Comparison of ENCODE assay signal across 8 mouse cellular contexts in the genomic region with DNA sequence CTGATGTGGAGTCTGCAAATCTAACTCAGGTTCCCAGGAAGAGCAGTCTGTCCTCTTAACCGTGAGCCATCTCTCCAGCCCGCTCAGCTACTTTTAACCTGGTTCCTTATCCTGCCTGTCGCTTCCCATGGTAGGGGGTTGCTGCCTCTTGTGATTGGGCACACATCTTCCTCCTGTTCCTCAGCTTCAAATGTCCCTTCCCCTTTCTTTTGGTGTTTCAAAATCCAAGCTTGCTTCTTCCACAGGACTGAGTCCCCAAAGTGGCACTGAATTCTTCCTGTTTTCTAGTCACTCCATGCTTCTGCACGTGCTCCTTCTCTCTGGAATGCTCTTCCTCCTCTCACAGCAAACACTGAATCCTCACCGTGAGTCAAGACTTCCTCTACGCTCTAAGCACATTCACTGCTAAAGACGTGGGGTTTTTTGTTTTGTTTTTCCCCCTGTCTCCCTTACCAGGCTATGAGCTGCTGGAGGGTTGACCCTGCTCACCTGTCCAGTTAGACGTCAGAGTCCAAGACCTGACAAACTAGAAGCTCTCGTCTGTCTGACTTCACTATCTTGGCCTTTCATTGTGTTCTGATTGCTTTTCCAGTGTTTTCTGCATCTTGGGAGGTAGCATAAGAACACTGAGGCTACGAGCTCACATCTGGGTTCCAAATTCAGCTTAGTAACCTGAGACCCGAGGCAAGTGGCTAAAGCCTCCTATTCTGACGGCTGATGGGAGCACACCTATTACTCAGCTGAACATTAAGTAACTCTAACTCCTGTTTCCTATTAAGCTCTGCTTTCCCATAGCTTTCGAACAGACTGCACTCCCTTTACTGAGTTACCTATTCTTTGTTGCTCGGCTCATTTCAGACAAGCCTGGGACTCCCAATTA. TPM values are rescaled to one million over a fixed set of nuclear protein-coding genes. Genes with fewer than 3 reads are reported as not detected.
A peak's percentile ranks its signal among the peaks of the same experiment; 100 is the strongest.
DNase-seq lines count a peak whose midpoint lies in the region; ATAC-seq and TF ChIP-seq lines count a peak whose summit lies in the region.

No protein-coding gene starts in this region.

- peaks cover 2% of the 10 kb centered on the region; the same call in 1 of the 2 replicates for H3K4me1 ChIP-seq in liver, adult 2 months (ENCODE audit: control insufficient read depth, insufficient read depth, low read length)
- H3K4me1 ChIP-seq in embryonic fibroblast, embryonic 13.5 days (ENCODE audit: control insufficient read depth, insufficient read depth, low read length) = peaks cover 9% of the 10 kb centered on the region
- no peaks in the 10 kb centered on the region for H3K4me1 ChIP-seq in intestine, postnatal 0 days (replicated peaks; ENCODE audit: control insufficient read depth, insufficient read depth, low read length)
- peaks cover 14% of the 10 kb centered on the region for H3K4me1 ChIP-seq in neural tube, embryonic 14.5 days (ENCODE audit: control insufficient read depth, insufficient read depth, low read length)

- no peak for TF ChIP-seq POLR2A in liver, adult 2 months (IDR thresholded peaks at IDR 0.05; ENCODE audit: extremely low read depth, insufficient read depth, low read length)
- TF ChIP-seq POLR2A in embryonic fibroblast, embryonic 13.5 days (IDR thresholded peaks at IDR 0.05; ENCODE audit: low read depth, low read length) = no peak

- no peaks in the 10 kb centered on the region for H3K9me3 ChIP-seq in intestine, postnatal 0 days (ENCODE audit: control insufficient read depth)
- H3K9me3 ChIP-seq in neural tube, embryonic 14.5 days (ENCODE audit: control insufficient read depth, low read length) = no peaks in the 10 kb centered on the region

- no peaks in the 10 kb centered on the region; the same call in 1 of the 2 replicates for H3K79me2 ChIP-seq in liver, adult 2 months (ENCODE audit: control insufficient read depth, insufficient read depth, low read length)

- peaks cover 11% of the 10 kb centered on the region for H3K36me3 ChIP-seq in liver, adult 2 months (ENCODE audit: control insufficient read depth, insufficient read depth, low read length)
- peaks cover 45% of the 10 kb centered on the region for H3K36me3 ChIP-seq in intestine, postnatal 0 days (ENCODE audit: control insufficient read depth, insufficient read depth)
- peaks cover 26% of the 10 kb centered on the region for H3K36me3 ChIP-seq in neural tube, embryonic 14.5 days (ENCODE audit: control insufficient read depth, insufficient read depth, low read length)

- peak overlapping the region; percentile 93 for H3K4me2 ChIP-seq in intestine, postnatal 0 days (replicated peaks; ENCODE audit: low read depth)
- peak overlapping the region; percentile 88 for H3K4me2 ChIP-seq in neural tube, embryonic 14.5 days (ENCODE audit: low read depth, low read length)

- WGBS in liver, adult 2 months = 69% methylated on average over 14 of the region's 14 CpGs
- WGBS in intestine, postnatal 0 days = 53% methylated on average over 14 of the region's 14 CpGs
- 82% methylated on average over 14 of the region's 14 CpGs for WGBS in neural tube, embryonic 14.5 days

- H3K27me3 ChIP-seq in liver, adult 2 months (ENCODE audit: control insufficient read depth, insufficient read depth, low read length) = no peaks in the 10 kb centered on the region
- no peaks in the 10 kb centered on the region for H3K27me3 ChIP-seq in intestine, postnatal 0 days (replicated peaks; ENCODE audit: control insufficient read depth, insufficient read depth, low read length)
- H3K27me3 ChIP-seq in neural tube, embryonic 14.5 days (ENCODE audit: control insufficient read depth, insufficient read depth, low read length) = no peaks in the 10 kb centered on the region

- 0 out of 2 replicates have a peak overlapping the region, but pooled peaks have one; percentile 9 for H3K27ac ChIP-seq in liver, adult 2 months (replicated peaks; ENCODE audit: insufficient read depth, low read depth, low read length)
- H3K27ac ChIP-seq in embryonic fibroblast, embryonic 13.5 days (ENCODE audit: insufficient read depth, low read length) = peak overlapping the region; percentile 91
- H3K27ac ChIP-seq in intestine, postnatal 0 days (ENCODE audit: low read depth, low read length) = no peak overlapping the region
- H3K27ac ChIP-seq in neural tube, embryonic 14.5 days (ENCODE audit: low read depth, low read length) = peak overlapping the region; percentile 86

- ATAC-seq in intestine, postnatal 0 days = no peak
- no peak for ATAC-seq in neural tube, embryonic 14.5 days (ENCODE audit: low read depth)

- TF ChIP-seq CTCF in liver, adult 2 months (IDR thresholded peaks at IDR 0.05; ENCODE audit: low read depth, low read length) = no peak
- TF ChIP-seq CTCF in embryonic fibroblast, embryonic 13.5 days (IDR thresholded peaks at IDR 0.05; ENCODE audit: borderline replicate concordance, insufficient read depth, low read length) = no peak
- no peak for TF ChIP-seq CTCF in intestine, postnatal 0 days (IDR thresholded peaks at IDR 0.05; ENCODE audit: low read depth)

- no peak overlapping the region for H3K4me3 ChIP-seq in liver, adult 2 months (ENCODE audit: insufficient read depth, low read depth, low read length)
- H3K4me3 ChIP-seq in embryonic fibroblast, embryonic 13.5 days (ENCODE audit: insufficient read depth, low read length) = peak overlapping the region; percentile 37
- peak overlapping the region; percentile 63 for H3K4me3 ChIP-seq in intestine, postnatal 0 days (ENCODE audit: low read depth, low read length)
- peak overlapping the region; percentile 64 for H3K4me3 ChIP-seq in neural tube, embryonic 14.5 days (ENCODE audit: low read depth, low read length)

- DNase-seq in liver, adult 2 months (ENCODE audit: extremely low read depth, low read depth, low spot score) = peak; percentile 22
- no peak for DNase-seq in liver
- no peak for DNase-seq in retina, embryonic 14.5 days (ENCODE audit: low spot score)
- DNase-seq in natural killer cell, adult 2 months (ENCODE audit: low spot score in 2 of 2) = no peak
- no peak for DNase-seq in thymus, postnatal 25 days

- H3K9ac ChIP-seq in liver, adult 2 months (ENCODE audit: low read depth, low read length) = no peak overlapping the region
- H3K9ac ChIP-seq in intestine, postnatal 0 days (ENCODE audit: low read depth, low read length) = no peak overlapping the region; the same call in 1 of the 2 replicates
- peak overlapping the region; percentile 62; the same call in 1 of the 2 replicates for H3K9ac ChIP-seq in neural tube, embryonic 14.5 days (replicated peaks; ENCODE audit: low read depth, low read length)

RNA-seq across cellular contexts. Expression of a gene that starts 1.7 kb away (rescaled TPM):
- 29.4 and 31.6 TPM in 2 replicates for total RNA-seq in liver, adult 2 months (2014; rRNA removed)
- 21.0 and 24.0 TPM in 2 replicates for polyA plus RNA-seq in liver, adult 2 months (2012; rRNA removed)
- 91.1 and 106 TPM in 2 replicates for polyA plus RNA-seq in embryonic fibroblast, embryonic 13.5 days (2011; ENCODE audit: insufficient read length, low read depth, missing spikeins)
- polyA plus RNA-seq in intestine, postnatal 0 days (2015; fragmentation: Nextera tagmentation; extraction: Ambion mirVana) = 61.3 and 66.2 TPM in 2 replicates
- 136 and 151 TPM in 2 replicates for polyA plus RNA-seq in neural tube, embryonic 14.5 days (2014; fragmentation: Nextera tagmentation; extraction: Ambion mirVana)

RNA-seq across cellular contexts. Expression of a gene that starts 10.5 kb away (rescaled TPM):
- total RNA-seq in liver, adult 2 months (2014; rRNA removed) = 3.0 and 3.3 TPM in 2 replicates
- polyA plus RNA-seq in liver, adult 2 months (2012; rRNA removed) = 4.0 and 4.5 TPM in 2 replicates
- polyA plus RNA-seq in embryonic fibroblast, embryonic 13.5 days (2011; ENCODE audit: insufficient read length, low read depth, missing spikeins) = 15.6 and 31.0 TPM in 2 replicates
- polyA plus RNA-seq in intestine, postnatal 0 days (2015; fragmentation: Nextera tagmentation; extraction: Ambion mirVana) = 4.9 and 5.9 TPM in 2 replicates
- polyA plus RNA-seq in neural tube, embryonic 14.5 days (2014; fragmentation: Nextera tagmentation; extraction: Ambion mirVana) = 8.3 and 10.1 TPM in 2 replicates

RNA-seq across cellular contexts. Expression of a gene that starts 13.1 kb away (rescaled TPM):
- 132 and 210 TPM in 2 replicates for total RNA-seq in liver, adult 2 months (2014; rRNA removed)
- polyA plus RNA-seq in liver, adult 2 months (2012; rRNA removed) = 583 and 713 TPM in 2 replicates
- 1,131 and 1,278 TPM in 2 replicates for polyA plus RNA-seq in embryonic fibroblast, embryonic 13.5 days (2011; ENCODE audit: insufficient read length, low read depth, missing spikeins)
- 1,830 and 1,961 TPM in 2 replicates for polyA plus RNA-seq in intestine, postnatal 0 days (2015; fragmentation: Nextera tagmentation; extraction: Ambion mirVana)
- 578 and 686 TPM in 2 replicates for polyA plus RNA-seq in neural tube, embryonic 14.5 days (2014; fragmentation: Nextera tagmentation; extraction: Ambion mirVana)

RNA-seq across cellular contexts. Expression of a gene that starts 20.2 kb away (rescaled TPM):
- total RNA-seq in liver, adult 2 months (2014; rRNA removed) = 108 and 109 TPM in 2 replicates
- 113 and 118 TPM in 2 replicates for polyA plus RNA-seq in liver, adult 2 months (2012; rRNA removed)
- 75.9 and 81.1 TPM in 2 replicates for polyA plus RNA-seq in embryonic fibroblast, embryonic 13.5 days (2011; ENCODE audit: insufficient read length, low read depth, missing spikeins)
- polyA plus RNA-seq in intestine, postnatal 0 days (2015; fragmentation: Nextera tagmentation; extraction: Ambion mirVana) = 192 and 210 TPM in 2 replicates
- polyA plus RNA-seq in neural tube, embryonic 14.5 days (2014; fragmentation: Nextera tagmentation; extraction: Ambion mirVana) = 156 and 172 TPM in 2 replicates

RNA-seq across cellular contexts. Expression of a gene that starts 20.4 kb away (rescaled TPM):
- total RNA-seq in liver, adult 2 months (2014; rRNA removed) = 2.3 and 3.0 TPM in 2 replicates
- polyA plus RNA-seq in liver, adult 2 months (2012; rRNA removed) = 14.7 and 16.9 TPM in 2 replicates
- polyA plus RNA-seq in embryonic fibroblast, embryonic 13.5 days (2011; ENCODE audit: insufficient read length, low read depth, missing spikeins) = 15.3 and 16.4 TPM in 2 replicates
- polyA plus RNA-seq in intestine, postnatal 0 days (2015; fragmentation: Nextera tagmentation; extraction: Ambion mirVana) = 11.7 and 12.3 TPM in 2 replicates
- polyA plus RNA-seq in neural tube, embryonic 14.5 days (2014; fragmentation: Nextera tagmentation; extraction: Ambion mirVana) = 24.9 and 29.0 TPM in 2 replicates
